ENCODE assay signal across 31 mouse cellular contexts in genomic region chr8:88526296-88526695, GRCm38 (mm10). TPM values are rescaled to one million over a fixed set of nuclear protein-coding genes. Genes with fewer than 3 reads are reported as not detected.
DNase-seq lines count a peak whose midpoint lies in the region; ATAC-seq and TF ChIP-seq lines count a peak whose summit lies in the region.
"Had no signal": no experiment of that assay in that cellular context is flagged by ENCODE, and none has a peak within 500 bp of the region (broad histone marks: within the 10 kb centered on the region; RNA-seq: fewer than 3 reads in every experiment).

No protein-coding gene starts in this region.

- TF ChIP-seq CTCF in midbrain, postnatal 0 days (IDR thresholded peaks at IDR 0.05) = no peak
- no peak for TF ChIP-seq CTCF in kidney, adult 2 months (conservative IDR thresholded peaks at IDR 0.05; ENCODE audit: insufficient read depth, insufficient read length, low read depth, low read length)

- H3K27me3 ChIP-seq in forebrain, embryonic 14.5 days (replicated peaks; ENCODE audit: control insufficient read depth, insufficient read depth, low read length) = no peaks in the 10 kb centered on the region
- no peaks in the 10 kb centered on the region for H3K27me3 ChIP-seq in forebrain, embryonic 11.5 days (ENCODE audit: control insufficient read depth, insufficient read depth, low read length)
- no peaks in the 10 kb centered on the region for H3K27me3 ChIP-seq in midbrain, embryonic 15.5 days (replicated peaks)
- H3K27me3 ChIP-seq in midbrain, postnatal 0 days (ENCODE audit: insufficient read depth, low read length) = no peaks in the 10 kb centered on the region
- 0 out of 2 replicates have a peak, but pooled peaks cover 4% of the 10 kb centered on the region for H3K27me3 ChIP-seq in embryonic facial prominence, embryonic 14.5 days (replicated peaks; ENCODE audit: control insufficient read depth, insufficient read depth, low read length)
- no peaks in the 10 kb centered on the region for H3K27me3 ChIP-seq in limb, embryonic 14.5 days (ENCODE audit: control insufficient read depth, insufficient read depth, low read length)
- H3K27me3 ChIP-seq in kidney, adult 2 months (replicated peaks; ENCODE audit: control insufficient read depth, insufficient read depth, low read length) = 0 out of 2 replicates have a peak, but pooled peaks cover 3% of the 10 kb centered on the region
- H3K27me3 ChIP-seq: embryonic facial prominence, embryonic 15.5 days; neural tube, embryonic 12.5 days had no signal

- DNase-seq in forebrain, embryonic 14.5 days (ENCODE audit: low spot score) = peak; percentile 19
- no peak for DNase-seq in forebrain, embryonic 11.5 days (ENCODE audit: low spot score)
- DNase-seq in midbrain, postnatal 0 days (ENCODE audit: low spot score) = no peak
- DNase-seq in embryonic facial prominence, embryonic 14.5 days (ENCODE audit: low spot score) = peak; percentile 55
- no peak for DNase-seq in limb, embryonic 14.5 days (ENCODE audit: low spot score)
- no peak for DNase-seq in cerebellum, adult 11-12 months
- no peak for DNase-seq in kidney, adult 2 months
- DNase-seq: adrenal gland, postnatal 14 days; cerebellum, adult 2 months; cerebellum, postnatal 14 days; gastrocnemius, postnatal 14 days; heart, adult 11 months; heart, postnatal 36 days; kidney, adult 8-10 months; kidney, postnatal 4 days; left cerebral cortex, postnatal 4 days; liver, postnatal 0 days; lung, postnatal 36 days; midbrain, embryonic 14.5 days; right cerebral cortex, postnatal 4 days; thymus, adult 2 months; thymus, postnatal 36 days had no signal

- H3K4me3 ChIP-seq in forebrain, embryonic 14.5 days (ENCODE audit: low read depth, low read length) = no peak overlapping the region
- H3K4me3 ChIP-seq in forebrain, embryonic 11.5 days (ENCODE audit: low read depth, low read length) = no peak overlapping the region
- H3K4me3 ChIP-seq in midbrain, embryonic 15.5 days = no peak overlapping the region
- H3K4me3 ChIP-seq in midbrain, postnatal 0 days (ENCODE audit: low read depth, low read length) = no peak overlapping the region
- no peak overlapping the region for H3K4me3 ChIP-seq in embryonic facial prominence, embryonic 14.5 days (ENCODE audit: low read depth, low read length)
- H3K4me3 ChIP-seq in limb, embryonic 14.5 days (replicated peaks; ENCODE audit: low read length) = no peak overlapping the region
- no peak overlapping the region for H3K4me3 ChIP-seq in kidney, adult 2 months (ENCODE audit: insufficient read depth, low read depth, low read length)
- H3K4me3 ChIP-seq: embryonic facial prominence, embryonic 15.5 days; heart, embryonic 10.5 days; liver, embryonic 12.5 days; myocyte; neural tube, embryonic 12.5 days had no signal

- no peak overlapping the region for H3K9ac ChIP-seq in forebrain, embryonic 14.5 days (ENCODE audit: low read length)
- no peak overlapping the region for H3K9ac ChIP-seq in forebrain, embryonic 11.5 days (ENCODE audit: low read length)
- no peak overlapping the region for H3K9ac ChIP-seq in midbrain, embryonic 15.5 days
- H3K9ac ChIP-seq in midbrain, postnatal 0 days (replicated peaks; ENCODE audit: low read length, poor library complexity, severe bottlenecking) = no peak overlapping the region
- 0 out of 2 replicates have a peak overlapping the region, but pooled peaks have one; percentile 15 for H3K9ac ChIP-seq in embryonic facial prominence, embryonic 14.5 days (ENCODE audit: low read depth, low read length)
- no peak overlapping the region; the same call in 1 of the 2 replicates for H3K9ac ChIP-seq in limb, embryonic 14.5 days (ENCODE audit: low read depth, low read length, severe bottlenecking)
- H3K9ac ChIP-seq: embryonic facial prominence, embryonic 15.5 days; liver, embryonic 12.5 days; liver, postnatal 0 days; neural tube, embryonic 12.5 days had no signal

- H3K9me3 ChIP-seq in forebrain, embryonic 14.5 days (replicated peaks; ENCODE audit: control insufficient read depth, low read length) = no peaks in the 10 kb centered on the region
- no peaks in the 10 kb centered on the region for H3K9me3 ChIP-seq in forebrain, embryonic 11.5 days (ENCODE audit: control insufficient read depth, low read length)
- no peaks in the 10 kb centered on the region for H3K9me3 ChIP-seq in midbrain, embryonic 15.5 days
- H3K9me3 ChIP-seq in midbrain, postnatal 0 days (ENCODE audit: low read length) = no peaks in the 10 kb centered on the region
- H3K9me3 ChIP-seq in embryonic facial prominence, embryonic 14.5 days (ENCODE audit: control insufficient read depth, low read length) = no peaks in the 10 kb centered on the region
- no peaks in the 10 kb centered on the region for H3K9me3 ChIP-seq in limb, embryonic 14.5 days (ENCODE audit: control insufficient read depth, low read length)
- H3K9me3 ChIP-seq: embryonic facial prominence, embryonic 15.5 days; heart, embryonic 10.5 days; liver, embryonic 12.5 days; neural tube, embryonic 12.5 days had no signal

- H3K36me3 ChIP-seq in forebrain, embryonic 14.5 days (ENCODE audit: control insufficient read depth, insufficient read depth, low read length) = no peaks in the 10 kb centered on the region
- no peaks in the 10 kb centered on the region for H3K36me3 ChIP-seq in forebrain, embryonic 11.5 days (ENCODE audit: control insufficient read depth, insufficient read depth, low read length)
- no peaks in the 10 kb centered on the region for H3K36me3 ChIP-seq in midbrain, embryonic 15.5 days (replicated peaks)
- no peaks in the 10 kb centered on the region for H3K36me3 ChIP-seq in midbrain, postnatal 0 days (ENCODE audit: insufficient read depth, low read length)
- H3K36me3 ChIP-seq in embryonic facial prominence, embryonic 14.5 days (ENCODE audit: control insufficient read depth, insufficient read depth, low read length) = peaks cover 38% of the 10 kb centered on the region
- H3K36me3 ChIP-seq in limb, embryonic 14.5 days (ENCODE audit: control insufficient read depth, insufficient read depth, low read length) = peaks cover 30% of the 10 kb centered on the region
- no peaks in the 10 kb centered on the region for H3K36me3 ChIP-seq in kidney, adult 2 months (ENCODE audit: control insufficient read depth, insufficient read depth, low read length)
- H3K36me3 ChIP-seq: liver, embryonic 12.5 days had no signal

- ATAC-seq in forebrain, embryonic 14.5 days = no peak
- ATAC-seq in forebrain, embryonic 11.5 days (replicated peaks; ENCODE audit: low FRiP score) = no peak
- no peak for ATAC-seq in midbrain, embryonic 15.5 days (replicated peaks)
- no peak for ATAC-seq in midbrain, postnatal 0 days (ENCODE audit: low FRiP score)
- ATAC-seq in embryonic facial prominence, embryonic 14.5 days (ENCODE audit: low read depth) = no peak
- no peak for ATAC-seq in limb, embryonic 14.5 days (ENCODE audit: low FRiP score, low read depth)
- ATAC-seq: CD4-positive, CD25-positive, alpha-beta regulatory T cell, adult 4 months; hindbrain, embryonic 16.5 days; liver, embryonic 12.5 days; liver, postnatal 0 days had no signal

- H3K4me2 ChIP-seq in forebrain, embryonic 14.5 days (ENCODE audit: low read length) = no peak overlapping the region
- no peak overlapping the region for H3K4me2 ChIP-seq in forebrain, embryonic 11.5 days (ENCODE audit: low read depth, low read length, severe bottlenecking)
- 0 out of 2 replicates have a peak overlapping the region, but pooled peaks have one; percentile 11 for H3K4me2 ChIP-seq in midbrain, embryonic 15.5 days
- no peak overlapping the region for H3K4me2 ChIP-seq in midbrain, postnatal 0 days (ENCODE audit: low read depth, low read length, poor library complexity, severe bottlenecking)
- H3K4me2 ChIP-seq in embryonic facial prominence, embryonic 14.5 days (ENCODE audit: low read depth, low read length) = peak overlapping the region; percentile 14; the same call in 1 of the 2 replicates
- H3K4me2 ChIP-seq in limb, embryonic 14.5 days (replicated peaks; ENCODE audit: low read depth, low read length, severe bottlenecking) = no peak overlapping the region
- H3K4me2 ChIP-seq: liver, embryonic 12.5 days; neural tube, embryonic 12.5 days had no signal

- H3K4me1 ChIP-seq in forebrain, embryonic 14.5 days (ENCODE audit: control insufficient read depth, insufficient read depth, low read length) = peaks cover 19% of the 10 kb centered on the region
- peaks cover 19% of the 10 kb centered on the region for H3K4me1 ChIP-seq in forebrain, embryonic 11.5 days (replicated peaks; ENCODE audit: control insufficient read depth, insufficient read depth, low read length)
- H3K4me1 ChIP-seq in midbrain, embryonic 15.5 days = peaks cover 49% of the 10 kb centered on the region
- H3K4me1 ChIP-seq in midbrain, postnatal 0 days (ENCODE audit: insufficient read depth, low read length) = 0 out of 2 replicates have a peak, but pooled peaks cover 3% of the 10 kb centered on the region
- peaks cover 48% of the 10 kb centered on the region for H3K4me1 ChIP-seq in embryonic facial prominence, embryonic 14.5 days (ENCODE audit: control insufficient read depth, insufficient read depth, low read length)
- H3K4me1 ChIP-seq in limb, embryonic 14.5 days (ENCODE audit: control insufficient read depth, insufficient read depth, low read length) = peaks cover 50% of the 10 kb centered on the region
- no peaks in the 10 kb centered on the region for H3K4me1 ChIP-seq in kidney, adult 2 months (ENCODE audit: control insufficient read depth, insufficient read depth, low read length)

- no peak overlapping the region for H3K27ac ChIP-seq in forebrain, embryonic 14.5 days (ENCODE audit: low read depth, low read length)
- no peak overlapping the region for H3K27ac ChIP-seq in forebrain, embryonic 11.5 days (ENCODE audit: low read depth, low read length)
- H3K27ac ChIP-seq in midbrain, embryonic 15.5 days = no peak overlapping the region
- H3K27ac ChIP-seq in midbrain, postnatal 0 days (ENCODE audit: low read depth, low read length) = no peak overlapping the region
- H3K27ac ChIP-seq in embryonic facial prominence, embryonic 14.5 days (replicated peaks; ENCODE audit: low read depth, low read length) = no peak overlapping the region
- H3K27ac ChIP-seq in limb, embryonic 14.5 days (replicated peaks; ENCODE audit: low read depth, low read length) = 0 out of 2 replicates have a peak overlapping the region, but pooled peaks have one; percentile 5
- H3K27ac ChIP-seq in kidney, adult 2 months (ENCODE audit: insufficient read depth, low read depth, low read length) = no peak overlapping the region
- H3K27ac ChIP-seq: embryonic facial prominence, embryonic 15.5 days; heart, embryonic 10.5 days; kidney, postnatal 0 days; liver, embryonic 12.5 days; neural tube, embryonic 12.5 days had no signal

- no peak for TF ChIP-seq POLR2A in limb, embryonic 14.5 days (IDR thresholded peaks at IDR 0.05; ENCODE audit: borderline replicate concordance, extremely low read depth, insufficient read depth, insufficient read length)
- no peak for TF ChIP-seq POLR2A in kidney, adult 2 months (IDR thresholded peaks at IDR 0.05; ENCODE audit: low read depth, low read length)

- WGBS in forebrain, embryonic 14.5 days = 70% methylated on average over 5 of the region's 5 CpGs
- WGBS in forebrain, embryonic 11.5 days = 73% methylated on average over 5 of the region's 5 CpGs
- 68% methylated on average over 5 of the region's 5 CpGs for WGBS in midbrain, embryonic 15.5 days
- 72% methylated on average over 5 of the region's 5 CpGs for WGBS in midbrain, postnatal 0 days
- WGBS in embryonic facial prominence, embryonic 14.5 days = 22% methylated on average over 5 of the region's 5 CpGs
- WGBS in limb, embryonic 14.5 days = 13% methylated on average over 5 of the region's 5 CpGs
- 87% methylated on average over 5 of the region's 5 CpGs for WGBS in kidney, adult 2 months

RNA-seq across cellular contexts. Expression of gene Nkd1, which starts 5.1 kb away (rescaled TPM):
- 35.2 and 40.0 TPM in 2 replicates for polyA plus RNA-seq in forebrain, embryonic 14.5 days (2014; fragmentation: Nextera tagmentation; extraction: Ambion mirVana)
- polyA plus RNA-seq in forebrain, embryonic 11.5 days (2014; fragmentation: Nextera tagmentation; extraction: Ambion mirVana) = 63.0 and 71.5 TPM in 2 replicates
- polyA plus RNA-seq in midbrain, embryonic 15.5 days (2015; fragmentation: Nextera tagmentation; extraction: Ambion mirVana) = 62.9 and 69.1 TPM in 2 replicates
- 36.9 and 48.9 TPM in 2 replicates for total RNA-seq in midbrain, postnatal 0 days (2014; rRNA removed)
- polyA plus RNA-seq in midbrain, postnatal 0 days (2015; fragmentation: Nextera tagmentation; extraction: Ambion mirVana) = 35.7 and 36.4 TPM in 2 replicates
- polyA plus RNA-seq in embryonic facial prominence, embryonic 14.5 days (2014; fragmentation: Nextera tagmentation; extraction: Ambion mirVana) = 46.4 and 50.4 TPM in 2 replicates
- 48.6 and 61.4 TPM in 2 replicates for polyA plus RNA-seq in limb, embryonic 14.5 days (2012; rRNA removed)
- 53.9 and 66.4 TPM in 2 replicates for polyA plus RNA-seq in limb, embryonic 14.5 days (2014; fragmentation: Nextera tagmentation; extraction: Ambion mirVana)
- 8.6 and 9.6 TPM in 2 replicates for polyA plus RNA-seq in kidney, adult 2 months (2012; rRNA removed)
- polyA plus RNA-seq: CD4-positive, CD25-positive, alpha-beta regulatory T cell, adult 4 months had no signal

Comparison
In these comparisons a context has a peak if more than half of its experiments do, and no peak if none do; other contexts are left out.
1. DNase-seq: peak in forebrain, embryonic 14.5 days (single experiment) and embryonic facial prominence, embryonic 14.5 days (single experiment); none in forebrain, embryonic 11.5 days (single experiment), midbrain, postnatal 0 days (single experiment), limb, embryonic 14.5 days (single experiment), cerebellum, adult 11-12 months (single experiment) and kidney, adult 2 months (single experiment).
2. H3K4me2 ChIP-seq: peak in midbrain, embryonic 15.5 days (single experiment) and embryonic facial prominence, embryonic 14.5 days (single experiment); none in forebrain, embryonic 14.5 days (single experiment), forebrain, embryonic 11.5 days (single experiment), midbrain, postnatal 0 days (single experiment) and limb, embryonic 14.5 days (single experiment).